Mouse (Mus musculus) adrenal gland, adult 18-20 months (tissue): Measurements from ENCODE around the gene Ebi3. TPM values are rescaled to one million over a fixed set of nuclear protein-coding genes. Genes with fewer than 3 reads are reported as not detected.
"Not testable (repeated sequence)": the region's sequence is repeated elsewhere in the genome, so short reads cannot be mapped to it uniquely, and the experiment has no call there.

Experiments
- DNase-seq, 2 experiments: peaks; one replicate each; pipeline ENCODE4 v3.0.0; 2021 to 2022; ENCODE audit warnings: low spot score in 2 of 2
- long read RNA-seq, 2 experiments: library from polyadenylated mRNA; stranded (forward); transcript quantifications; one replicate each; pipeline ENCODE4 v2.0.0; 2021
- total RNA-seq, 2 experiments: library from RNA; stranded (reverse); gene quantifications; 1 replicate in 1 of 2; 2 replicates in 1 of 2; pipeline ENCODE4 v1.2.3; 2021

Gene Ebi3
- 1 to 10 TPM in 1 of 2 experiments, under 1 TPM in 1; 0.70 to 1.3 TPM for total RNA-seq
- long read RNA-seq, experiment 1: 0 reads
- long read RNA-seq, experiment 2, partial matches to known transcripts: 0 of 1 reads
- long read RNA-seq, experiment 2, other reads (novel, unspliced or antisense): 0 of 1 reads

DNA sequence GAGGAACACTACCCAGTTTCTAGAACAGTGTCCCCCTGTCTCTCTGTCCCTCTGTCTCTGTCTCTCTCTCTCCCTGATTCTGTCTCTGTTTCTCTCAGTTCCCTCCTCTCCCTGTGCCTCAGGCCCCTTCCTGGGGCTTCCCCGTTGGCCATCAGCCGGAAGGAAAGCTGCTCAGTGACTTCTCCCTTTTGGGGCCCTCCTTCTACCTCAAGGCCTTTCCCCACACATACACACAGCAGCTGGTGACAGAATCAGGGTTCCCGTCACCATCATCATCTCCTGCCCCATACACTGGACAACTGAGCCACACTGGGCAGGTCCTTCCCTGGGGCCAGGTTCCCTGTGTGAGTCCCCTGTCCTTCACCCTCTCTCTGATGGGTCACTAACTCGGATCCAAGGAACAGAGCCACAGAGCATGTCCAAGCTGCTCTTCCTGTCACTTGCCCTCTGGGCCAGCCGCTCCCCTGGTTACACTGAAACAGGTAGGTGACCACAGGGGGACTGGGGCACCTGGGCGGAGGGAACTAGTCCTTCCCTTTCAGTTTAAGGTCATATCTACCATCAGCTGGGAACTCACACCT, at the start of gene Ebi3:
Gene Ebi3 (plus strand): TSS at position 194 of the 581 bp plus-strand sequence.
- no peak for DNase-seq

DNA sequence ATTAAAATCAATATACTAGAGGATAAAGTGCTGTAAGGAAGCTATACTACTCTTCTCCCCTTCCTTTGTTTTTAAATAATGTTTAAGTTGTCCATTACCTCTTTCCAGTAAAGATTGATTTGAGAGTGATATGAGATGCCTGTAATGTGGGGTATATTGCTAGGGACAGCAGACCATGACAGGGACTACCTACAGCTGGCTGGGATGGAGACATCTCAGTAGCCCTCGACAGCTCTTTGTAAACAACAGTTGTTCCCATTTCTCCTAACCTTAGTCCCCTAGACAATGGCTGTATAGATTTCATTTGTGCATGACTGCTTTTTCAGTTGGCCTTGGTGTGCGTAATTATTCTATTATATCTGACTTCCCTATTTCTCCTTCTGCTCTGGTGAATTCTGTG, 49.4 kb upstream of the Ebi3 start:
- DNase-seq: no peak

- DNase-seq: no peak
Measured at GRCm38 (mm10) chr17:55903687-55904086, 48.8 kb upstream of the Ebi3 start.

DNA sequence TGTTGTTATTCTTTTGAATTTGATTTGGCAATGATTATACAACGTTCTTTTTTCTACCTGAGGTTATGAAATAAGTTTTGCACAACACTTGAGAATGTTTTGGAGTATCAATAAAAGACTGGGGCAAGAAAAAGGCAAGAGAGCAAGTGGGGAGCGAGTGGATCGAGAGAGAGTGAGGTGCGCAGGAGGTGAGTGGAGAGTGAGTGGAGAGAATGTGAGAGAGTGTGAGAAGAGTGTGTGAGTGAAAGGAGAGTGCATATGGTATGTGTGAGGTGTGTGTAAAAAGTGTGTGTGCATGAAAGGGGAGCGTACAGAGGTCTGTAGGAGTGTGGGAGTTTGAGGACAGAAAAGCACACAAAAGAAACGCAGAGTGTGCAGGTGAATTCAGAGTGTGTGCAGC, 48.3 kb upstream of the Ebi3 start:
- no peak for DNase-seq

DNA sequence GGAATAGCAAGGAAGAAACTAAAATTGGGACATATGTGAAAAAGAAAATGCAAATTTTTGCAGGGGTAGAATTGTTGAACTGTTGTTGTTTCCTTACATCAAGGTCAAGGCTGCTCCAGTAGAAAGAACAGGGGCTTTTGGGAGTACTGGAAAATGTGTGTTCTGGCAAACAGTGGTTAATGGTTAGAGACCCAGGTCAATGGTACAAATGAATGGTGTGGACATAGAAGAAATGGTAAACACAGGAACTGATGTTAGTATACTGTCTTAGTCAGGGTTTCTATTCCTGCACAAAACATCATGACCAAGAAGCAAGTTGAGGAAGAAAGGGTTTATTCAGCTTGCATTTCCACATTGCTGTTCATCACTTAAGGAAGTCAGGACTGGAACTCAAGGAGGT, 45.8 kb upstream of the Ebi3 start:
- DNase-seq: no peak

GRCm38 (mm10) chr17:55931553-55932502, 20.6 kb upstream of the Ebi3 start:
- DNase-seq: peak in 1 of 2 experiments; percentile 27

GRCm38 (mm10) chr17:55932635-55933034, 19.8 kb upstream of the Ebi3 start:
- no peak for DNase-seq

GRCm38 (mm10) chr17:55933191-55933590, 19.2 kb upstream of the Ebi3 start:
- no peak for DNase-seq

DNA sequence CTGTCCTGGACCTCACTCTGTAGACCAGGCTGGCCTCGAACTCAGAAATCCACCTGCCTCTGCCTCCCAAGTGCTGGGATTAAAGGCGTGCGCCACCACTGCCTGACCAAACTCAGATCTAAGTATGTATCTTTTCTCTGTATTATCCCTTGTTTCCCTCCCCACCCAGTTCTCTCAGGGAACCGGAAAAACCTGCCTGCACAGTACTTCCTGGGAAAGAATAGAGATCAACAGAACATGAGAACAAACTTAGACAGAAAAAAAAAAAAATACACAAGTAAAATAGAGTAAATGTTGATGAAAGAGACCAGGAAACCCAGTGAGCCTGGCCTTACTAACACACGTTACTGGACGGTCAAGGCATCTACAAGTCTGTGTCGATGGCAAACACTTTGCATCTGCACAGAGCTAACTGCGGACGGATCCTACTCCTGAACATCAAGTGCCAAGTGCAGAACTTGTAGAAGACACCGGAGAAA, 8.0 kb upstream of the Ebi3 start:
- DNase-seq: not testable (repeated sequence)

GRCm38 (mm10) chr17:55944866-55945682, 7.4 kb upstream of the Ebi3 start:
- peak; percentile 82 to 85 for DNase-seq

GRCm38 (mm10) chr17:55945696-55946095, 6.7 kb upstream of the Ebi3 start:
- no peak for DNase-seq

GRCm38 (mm10) chr17:55948647-55949046, 3.8 kb upstream of the Ebi3 start:
- DNase-seq: no peak

DNA sequence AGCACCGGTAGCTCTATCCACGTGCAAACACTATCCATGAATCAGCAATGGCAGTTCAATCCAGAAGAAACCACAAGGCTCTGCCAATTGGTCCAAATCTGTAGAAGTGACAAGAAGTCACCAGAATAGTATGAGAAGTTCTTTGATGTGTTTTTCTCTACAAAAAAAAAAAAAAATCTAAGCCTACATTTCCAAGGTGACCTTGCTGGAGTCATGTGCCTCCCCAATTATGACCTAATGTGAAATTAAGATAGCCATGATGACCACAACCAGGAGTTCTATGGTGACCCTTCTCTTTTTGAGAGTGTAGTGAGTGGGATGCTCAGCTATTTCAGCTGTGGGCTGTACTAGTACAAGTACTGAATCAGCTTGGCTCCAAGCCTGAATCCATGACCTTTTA, 3.0 kb upstream of the Ebi3 start, which contains the start of gene Zfp119b:
Gene Zfp119b (minus strand): TSS at position 101 of the 400 bp plus-strand sequence.
- DNase-seq: no peak

DNA sequence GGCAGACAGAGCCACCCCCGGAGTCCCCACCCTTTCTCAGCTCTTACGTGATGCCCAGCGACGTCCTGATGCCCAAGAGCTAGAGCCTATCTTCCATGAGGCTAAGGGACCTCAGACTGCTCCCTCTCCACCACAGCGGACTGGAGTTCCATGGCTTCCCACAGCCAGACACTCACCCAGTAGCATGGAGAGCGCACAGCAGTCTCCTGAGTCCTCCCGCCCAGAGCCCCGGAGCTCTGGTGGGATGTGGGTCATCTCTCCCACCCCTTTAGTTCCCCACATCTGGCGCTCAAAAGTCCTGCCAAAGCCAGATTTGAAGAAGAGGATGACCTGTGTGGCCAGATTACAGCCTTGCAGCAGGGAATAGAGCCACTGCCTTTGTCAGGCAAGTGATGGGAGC, 1.8 kb upstream of the Ebi3 start:
- no peak for DNase-seq

GRCm38 (mm10) chr17:55952041-55952440, 399 bp upstream of the Ebi3 start:
- no peak for DNase-seq

DNA sequence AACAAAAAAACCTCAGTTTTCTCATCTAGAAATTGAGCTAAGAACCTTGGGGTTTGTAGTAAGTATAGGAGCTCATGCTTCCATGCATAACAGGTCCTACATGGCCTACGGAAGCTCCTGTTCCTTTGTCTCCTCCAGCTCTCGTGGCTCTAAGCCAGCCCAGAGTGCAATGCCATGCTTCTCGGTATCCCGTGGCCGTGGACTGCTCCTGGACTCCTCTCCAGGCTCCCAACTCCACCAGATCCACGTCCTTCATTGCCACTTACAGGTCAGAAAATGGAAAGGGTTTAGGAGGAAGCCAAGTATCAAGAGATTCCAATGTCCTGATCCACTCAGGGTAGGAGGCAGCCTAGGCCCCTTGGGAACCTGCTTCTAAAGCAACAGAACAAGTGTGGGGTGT, 1.3 kb downstream of the Ebi3 start:
- DNase-seq: no peak

GRCm38 (mm10) chr17:55954229-55954628, 1.8 kb downstream of the Ebi3 start:
- no peak for DNase-seq

DNA sequence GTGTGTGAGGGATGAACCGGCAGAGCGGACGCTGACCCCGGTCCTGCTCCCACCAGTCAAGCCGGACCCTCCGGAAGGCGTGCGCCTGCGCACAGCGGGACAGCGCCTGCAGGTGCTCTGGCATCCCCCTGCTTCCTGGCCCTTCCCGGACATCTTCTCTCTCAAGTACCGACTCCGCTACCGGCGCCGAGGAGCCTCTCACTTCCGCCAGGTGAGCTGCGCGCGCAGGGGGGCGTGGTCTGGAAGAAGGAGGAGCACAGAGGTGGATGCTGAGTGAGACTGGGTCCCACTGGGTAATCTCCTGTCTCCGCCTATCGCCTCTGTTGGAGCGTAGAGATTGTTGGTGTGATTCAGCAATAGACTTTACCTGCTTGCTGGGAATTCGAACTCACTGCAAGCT, 3.7 kb downstream of the Ebi3 start:
- no peak for DNase-seq

DNA sequence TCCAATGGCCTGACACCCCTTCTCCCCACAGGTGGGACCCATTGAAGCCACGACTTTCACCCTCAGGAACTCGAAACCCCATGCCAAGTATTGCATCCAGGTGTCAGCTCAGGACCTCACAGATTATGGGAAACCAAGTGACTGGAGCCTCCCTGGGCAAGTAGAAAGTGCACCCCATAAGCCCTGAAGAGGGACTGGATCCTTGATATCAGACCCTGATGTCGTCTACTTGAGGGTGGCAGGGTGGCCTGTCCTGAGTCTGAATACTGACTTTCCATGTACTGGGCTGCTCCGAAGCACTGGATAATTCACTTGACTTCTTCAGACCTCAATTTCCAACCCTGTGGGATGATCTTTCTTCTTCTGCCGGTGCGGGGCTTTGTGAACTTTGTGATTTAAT, 4.2 kb downstream of the Ebi3 start:
- no peak for DNase-seq

DNA sequence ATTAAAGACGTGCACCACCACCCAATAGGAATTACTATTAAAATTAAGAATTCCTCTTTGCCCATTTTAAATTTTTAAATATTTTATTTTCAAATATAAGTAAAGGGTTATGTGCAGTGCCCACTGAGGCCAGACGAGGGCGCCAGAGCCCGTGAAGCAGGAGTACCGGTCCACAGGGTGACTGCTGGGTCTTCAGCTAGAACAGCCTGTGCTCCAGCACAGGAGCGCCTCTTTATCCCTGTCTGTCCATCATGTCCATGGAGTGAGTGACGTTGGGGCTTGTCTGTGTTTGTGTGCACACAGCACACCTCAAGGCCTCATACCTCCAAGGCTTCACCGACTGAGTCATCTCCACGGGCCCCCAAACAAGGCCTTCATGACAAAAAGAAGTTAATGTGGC, 4.7 kb downstream of the Ebi3 start:
- DNase-seq: peak; percentile 69 to 78
